Mouse (Mus musculus): Measurements from ENCODE around the gene Gmppb. TPM values are rescaled to one million over a fixed set of nuclear protein-coding genes. Genes with fewer than 3 reads are reported as not detected.
A peak's percentile ranks its signal among the peaks of the same experiment; 100 is the strongest.
"Not testable (repeated sequence)": the region's sequence is repeated elsewhere in the genome, so short reads cannot be mapped to it uniquely, and the experiment has no call there.

Gene Gmppb
- 4.8 and 5.6 TPM in 2 replicates for total RNA-seq (2015; ENCODE audit: low replicate concordance)
- total RNA-seq (2017; ENCODE audit: low replicate concordance): 4.1 and 7.8 TPM in 2 replicates

GRCm38 (mm10) chr9:108049016-108049455 is at the start of gene Gmppb:
Gmppb (plus strand) TSS chr9:108049242.
- peak; percentile 73 for ATAC-seq (replicated peaks; ENCODE audit: low FRiP score, poor library complexity, severe bottlenecking)

- peak; percentile 94 for ATAC-seq (replicated peaks; ENCODE audit: low FRiP score, poor library complexity, severe bottlenecking)
Observed at GRCm38 (mm10) chr9:108001922-108002770, 46.9 kb upstream of the Gmppb start, which contains the start of gene Ip6k1. Ip6k1 (plus strand) TSS chr9:108002501.

GRCm38 (mm10) chr9:108002778-108003530 is 46.1 kb upstream of the Gmppb start:
- ATAC-seq (replicated peaks; ENCODE audit: low FRiP score, poor library complexity, severe bottlenecking): peak; percentile 32

DNA sequence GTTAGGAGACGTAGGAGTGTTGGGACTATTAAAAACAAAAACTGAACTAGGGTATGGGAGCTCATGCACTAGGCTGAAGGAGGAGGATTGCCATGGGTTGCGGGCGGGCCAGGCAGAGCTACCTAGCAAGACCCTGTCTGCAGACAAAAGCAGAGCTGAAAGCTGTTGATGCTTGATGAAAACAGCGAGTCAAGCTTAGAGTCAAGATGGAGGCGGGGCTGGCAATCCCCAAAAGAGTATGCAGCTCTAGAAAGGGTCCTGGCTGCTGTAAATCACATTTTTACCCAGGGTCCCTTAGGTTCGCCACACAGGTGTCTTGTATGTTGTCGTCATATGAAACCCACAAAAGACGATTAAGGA is 45.5 kb upstream of the Gmppb start:
- ATAC-seq (replicated peaks; ENCODE audit: low FRiP score, poor library complexity, severe bottlenecking): peak; percentile 24

DNA sequence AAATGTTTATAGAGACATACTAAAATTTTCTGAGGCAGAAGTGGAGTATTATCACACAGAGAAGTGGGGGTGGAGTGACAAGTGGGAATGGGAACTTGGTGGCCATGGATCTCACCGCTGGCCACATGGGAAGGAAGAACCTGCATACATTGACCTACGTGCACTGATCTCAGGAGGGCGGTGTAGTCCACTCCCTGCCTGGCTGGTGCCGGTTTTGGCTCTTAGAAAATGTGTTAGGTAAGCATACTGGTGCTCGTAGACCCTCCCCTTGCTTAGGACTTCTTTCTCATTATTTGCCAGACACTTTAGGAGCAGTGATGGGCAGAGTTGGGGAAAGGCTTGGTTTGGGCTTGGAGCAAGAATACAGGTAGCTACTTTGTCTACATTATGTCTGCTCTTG is 41.0 kb upstream of the Gmppb start:
- ATAC-seq (replicated peaks; ENCODE audit: low FRiP score, poor library complexity, severe bottlenecking): no peak

GRCm38 (mm10) chr9:108010385-108010784 is 38.7 kb upstream of the Gmppb start:
- no peak for ATAC-seq (replicated peaks; ENCODE audit: low FRiP score, poor library complexity, severe bottlenecking)

DNA sequence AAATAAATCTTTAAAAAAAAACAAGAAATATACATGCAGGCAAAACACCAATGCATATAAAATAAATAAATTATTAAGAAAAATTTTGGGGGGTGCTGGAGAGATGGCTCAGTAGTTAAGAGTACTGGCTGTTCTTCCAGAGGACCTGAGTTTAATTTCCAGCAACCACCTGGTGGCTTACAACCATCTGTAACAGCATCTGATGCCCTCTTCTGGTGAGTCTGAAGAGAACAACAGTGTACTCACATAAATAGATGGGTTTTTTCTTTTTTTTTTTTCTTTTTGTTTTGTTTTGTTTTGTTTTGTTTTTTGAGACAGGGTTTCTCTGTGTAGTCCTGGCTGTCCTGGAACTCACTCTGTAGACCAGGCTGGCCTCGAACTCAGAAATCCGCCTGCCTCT is 35.5 kb upstream of the Gmppb start:
- ATAC-seq (replicated peaks; ENCODE audit: low FRiP score, poor library complexity, severe bottlenecking): not testable (repeated sequence)

GRCm38 (mm10) chr9:108017127-108017526 is 31.9 kb upstream of the Gmppb start:
- no peak for ATAC-seq (replicated peaks; ENCODE audit: low FRiP score, poor library complexity, severe bottlenecking)

DNA sequence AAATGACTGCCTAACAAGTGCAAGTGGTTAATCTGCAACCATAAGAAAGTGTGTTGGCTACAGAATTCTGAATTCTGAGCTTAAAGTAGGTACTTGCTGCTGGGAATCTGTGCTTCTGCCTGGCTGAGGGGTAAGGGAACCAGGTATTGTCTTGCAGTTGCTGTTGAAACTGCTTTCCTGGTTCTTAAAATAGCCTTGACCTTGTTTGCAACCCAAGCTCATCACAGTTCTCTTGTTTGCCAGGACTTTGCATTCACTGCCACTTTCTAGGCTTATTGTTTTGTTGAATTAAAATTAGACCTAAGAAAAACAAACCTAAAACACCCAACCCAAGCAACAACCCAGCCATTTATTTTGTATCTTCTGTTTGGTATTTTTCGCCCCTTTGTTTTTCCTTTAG is 28.3 kb upstream of the Gmppb start:
- ATAC-seq (replicated peaks; ENCODE audit: low FRiP score, poor library complexity, severe bottlenecking): no peak

DNA sequence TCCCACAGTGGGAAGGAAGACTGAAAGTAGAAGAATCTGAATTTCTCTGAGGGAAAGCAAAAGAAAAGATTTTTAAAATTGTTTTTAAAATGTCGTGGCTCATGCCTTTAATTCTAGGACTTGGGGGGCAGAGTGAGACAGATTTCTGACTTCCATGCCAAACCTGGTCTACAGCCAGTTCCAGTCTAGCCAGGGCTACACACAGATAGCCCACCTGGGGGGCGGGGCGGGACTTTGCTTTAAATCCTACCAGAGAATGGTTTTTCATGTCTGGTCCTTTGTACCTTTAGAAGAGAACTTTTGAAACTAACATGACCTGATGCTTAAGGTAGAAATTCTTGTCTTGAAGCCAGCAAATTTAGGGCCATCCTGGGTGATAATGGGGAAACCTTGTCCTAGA is 25.8 kb upstream of the Gmppb start:
- ATAC-seq (replicated peaks; ENCODE audit: low FRiP score, poor library complexity, severe bottlenecking): no peak

DNA sequence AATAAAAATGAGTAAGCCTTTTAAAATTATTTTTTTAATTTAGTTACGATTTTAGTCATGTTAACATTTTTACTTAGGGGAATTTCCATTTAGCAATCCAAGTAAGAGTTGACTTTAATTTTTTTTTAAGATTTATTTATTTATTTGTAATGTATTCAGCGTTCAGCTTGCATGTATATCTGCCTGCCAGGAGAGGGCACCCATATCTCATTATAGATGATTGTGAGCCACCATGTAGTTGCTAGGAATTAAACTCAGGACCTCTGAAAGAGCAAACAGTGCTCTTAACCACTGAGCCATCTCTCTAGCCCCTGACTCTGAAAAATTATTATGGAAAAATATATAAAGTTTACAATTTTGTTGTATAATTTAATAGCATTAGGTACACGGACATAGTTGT is 22.5 kb upstream of the Gmppb start:
- ATAC-seq (replicated peaks; ENCODE audit: low FRiP score, poor library complexity, severe bottlenecking): no peak

DNA sequence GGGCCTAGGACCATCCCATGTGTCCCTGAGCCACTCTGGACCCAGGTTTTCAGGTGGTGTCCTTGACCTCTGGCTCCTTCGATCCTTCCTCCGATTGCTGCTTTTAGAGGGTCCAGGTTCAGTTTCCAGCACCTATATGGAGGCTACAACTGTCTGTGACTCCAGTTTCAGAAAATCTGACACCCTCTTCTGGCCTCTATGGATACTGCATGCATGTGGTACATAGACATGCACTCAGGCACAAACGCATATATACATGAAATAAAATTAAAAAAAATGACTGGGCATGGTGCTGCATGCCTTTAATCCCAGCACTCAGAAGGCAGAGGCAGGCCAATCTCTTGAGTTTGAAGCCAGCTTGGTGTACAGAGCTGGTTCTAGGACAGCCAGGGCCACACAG is 21.2 kb upstream of the Gmppb start:
- peak; percentile 33; the same call in 1 of the 2 replicates for ATAC-seq (replicated peaks; ENCODE audit: low FRiP score, poor library complexity, severe bottlenecking)

DNA sequence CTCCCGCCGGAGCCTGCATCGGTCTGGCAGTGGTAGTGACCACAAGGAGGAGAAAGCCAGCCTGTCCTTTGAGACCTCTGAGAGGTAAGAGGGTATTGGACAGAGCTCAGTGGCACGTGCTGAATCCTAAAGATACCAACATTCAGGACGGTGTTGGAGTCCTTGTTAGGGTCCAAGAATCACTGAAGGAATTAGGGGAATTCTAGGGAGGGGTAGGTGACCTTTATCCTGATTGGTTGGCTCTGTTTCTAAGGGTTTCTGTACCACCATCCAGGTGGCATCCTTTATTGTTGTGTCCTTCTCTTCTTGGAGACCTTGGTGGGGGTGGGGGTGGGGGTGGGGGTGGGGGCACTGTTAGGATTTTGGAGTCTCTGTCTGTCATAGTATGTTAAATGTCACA is 16.9 kb upstream of the Gmppb start:
- no peak for ATAC-seq (replicated peaks; ENCODE audit: low FRiP score, poor library complexity, severe bottlenecking)

- ATAC-seq (replicated peaks; ENCODE audit: low FRiP score, poor library complexity, severe bottlenecking): no peak
Observed at GRCm38 (mm10) chr9:108035331-108036156, 13.5 kb upstream of the Gmppb start.

GRCm38 (mm10) chr9:108044751-108045492 is 4.1 kb upstream of the Gmppb start:
- no peak for ATAC-seq (replicated peaks; ENCODE audit: low FRiP score, poor library complexity, severe bottlenecking)

- ATAC-seq (replicated peaks; ENCODE audit: low FRiP score, poor library complexity, severe bottlenecking): no peak
Observed at GRCm38 (mm10) chr9:108046582-108046981, 2.5 kb upstream of the Gmppb start.

- 0 out of 2 replicates have a peak, but pooled peaks have one; percentile 6 for ATAC-seq (replicated peaks; ENCODE audit: low FRiP score, poor library complexity, severe bottlenecking)
Observed at GRCm38 (mm10) chr9:108047601-108048565, 1.2 kb upstream of the Gmppb start.

- ATAC-seq (replicated peaks; ENCODE audit: low FRiP score, poor library complexity, severe bottlenecking): 0 out of 2 replicates have a peak, but pooled peaks have one; percentile 1
Observed at GRCm38 (mm10) chr9:108048566-108048955, 481 bp upstream of the Gmppb start.

Data from erythroblast, adult 5-6 weeks (primary cell).